Mouse (Mus musculus) heart, postnatal 0 days (tissue): Measurements from ENCODE around the gene Ptbp2.

Experiments
- CTCF ChIP-seq: IDR thresholded peaks from 2 replicates; pipeline ENCODE4 v1.5.1; 2016; ENCODE audit warnings: antibody characterized with exemption, control low read depth, low read depth
- EP300 ChIP-seq: IDR thresholded peaks from 2 replicates; pipeline ENCODE4 v1.6.1; 2016; ENCODE audit warnings: antibody characterized with exemption, low read depth

- TF ChIP-seq EP300 = no peak
- no peak for TF ChIP-seq CTCF
These were observed 82.8 kb downstream of the Ptbp2 start for GRCm38 (mm10) chr3:119701467-119701866.
